Mouse (Mus musculus) cerebellum, postnatal 25 days (tissue): Measurements from ENCODE around the gene Gucy1b1.

ENCODE experiments used
- DNase-seq, 2 experiments: peaks; one replicate each; pipeline ENCODE4 v3.0.0; 2021; ENCODE audit warnings: mixed read lengths in 2 of 2

Gucy1b1 gene

DNA sequence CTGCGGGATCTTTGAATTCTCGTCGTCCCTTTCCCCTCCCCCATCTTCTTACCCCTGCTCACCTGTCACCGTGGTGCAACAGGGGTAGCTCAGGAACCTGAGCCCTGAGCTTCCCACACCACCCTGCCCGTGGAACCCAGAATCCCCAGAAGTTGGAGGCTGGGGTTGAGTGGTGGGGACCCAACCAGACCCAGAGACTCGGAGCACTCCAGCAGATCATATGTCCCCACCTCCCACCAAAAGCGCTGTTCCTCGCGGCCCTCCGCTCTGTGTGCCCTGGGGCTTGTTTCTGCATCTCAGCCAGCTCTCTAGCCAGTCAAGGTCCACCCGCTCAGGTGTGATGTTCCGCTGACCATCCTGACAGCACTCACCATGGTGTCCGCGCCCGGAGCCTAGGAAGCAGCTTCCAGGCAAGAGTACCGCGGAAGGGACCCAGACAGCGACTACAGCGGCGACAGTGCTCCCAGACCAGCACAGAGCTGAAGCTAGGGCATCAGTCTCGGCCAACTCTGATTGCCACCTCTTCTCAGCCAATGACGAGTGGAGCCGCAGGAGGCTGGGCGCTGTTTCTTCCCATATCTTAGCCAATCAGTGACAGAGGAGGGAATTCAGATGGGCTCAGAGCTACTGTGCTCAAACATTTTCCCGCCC is at the start of gene Gucy1b1:
Gucy1b1 (minus strand) TSS at position 489 of the 651 bp plus-strand sequence.
- DNase-seq = peak; percentile 87 to 89

DNA sequence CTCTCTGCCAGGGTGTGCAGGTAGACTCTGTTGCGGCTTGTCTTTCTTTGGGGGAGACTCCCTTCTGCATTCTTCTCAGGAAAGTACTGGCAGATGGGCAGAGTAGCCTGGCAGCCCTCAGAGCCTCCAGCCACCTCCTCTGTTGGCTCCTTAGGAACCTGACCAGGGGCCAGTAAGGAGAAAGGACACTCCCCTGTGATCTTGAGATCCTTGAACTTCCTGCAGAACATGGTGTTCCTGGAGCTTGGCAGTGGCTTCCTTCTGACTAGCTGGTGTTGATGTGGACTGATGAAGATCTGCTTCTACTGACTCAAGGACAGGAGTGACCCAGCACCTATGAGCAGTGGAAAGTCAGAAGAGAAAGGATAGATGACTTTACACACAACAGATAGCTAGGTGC is 44.4 kb upstream of the Gucy1b1 start:
- DNase-seq = no peak

DNA sequence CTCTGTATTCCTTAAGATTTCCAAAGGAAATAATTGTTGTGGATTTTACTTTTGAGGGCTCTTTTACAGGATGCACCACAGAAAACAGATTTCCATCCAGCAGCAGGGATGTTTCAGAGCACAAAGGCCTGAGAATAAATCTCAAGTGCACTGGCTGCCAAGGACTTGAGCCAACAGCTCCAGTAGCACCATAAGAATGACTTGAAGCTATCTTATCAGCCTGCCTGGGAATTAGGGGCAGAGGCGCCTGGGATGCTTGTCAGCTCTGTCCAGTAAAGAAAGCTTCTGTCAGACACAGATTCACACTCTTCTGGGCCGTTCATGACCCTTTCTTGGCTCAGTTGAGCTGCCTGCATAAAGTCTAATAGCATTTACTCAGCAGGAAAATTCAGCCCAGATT is 38.0 kb upstream of the Gucy1b1 start:
- no peak for DNase-seq

DNA sequence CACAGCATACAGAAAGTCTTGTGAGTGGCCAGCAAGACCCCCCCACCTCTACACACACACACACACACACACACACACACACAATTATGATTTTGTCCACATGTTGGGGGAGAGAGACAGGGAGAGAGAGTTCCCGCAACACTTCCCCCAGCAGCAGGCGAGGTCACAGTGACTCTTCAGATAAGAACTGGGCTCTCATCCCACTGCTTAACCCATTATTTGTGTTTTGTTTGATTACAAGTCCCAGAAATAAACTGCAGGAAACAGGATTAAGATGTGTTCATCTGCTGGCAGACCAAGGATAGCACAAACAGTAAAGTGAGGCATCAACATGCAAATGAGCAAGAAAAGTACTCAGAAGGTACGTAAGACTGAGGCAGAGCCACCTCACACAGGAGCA is 37.5 kb upstream of the Gucy1b1 start:
- DNase-seq = no peak

DNA sequence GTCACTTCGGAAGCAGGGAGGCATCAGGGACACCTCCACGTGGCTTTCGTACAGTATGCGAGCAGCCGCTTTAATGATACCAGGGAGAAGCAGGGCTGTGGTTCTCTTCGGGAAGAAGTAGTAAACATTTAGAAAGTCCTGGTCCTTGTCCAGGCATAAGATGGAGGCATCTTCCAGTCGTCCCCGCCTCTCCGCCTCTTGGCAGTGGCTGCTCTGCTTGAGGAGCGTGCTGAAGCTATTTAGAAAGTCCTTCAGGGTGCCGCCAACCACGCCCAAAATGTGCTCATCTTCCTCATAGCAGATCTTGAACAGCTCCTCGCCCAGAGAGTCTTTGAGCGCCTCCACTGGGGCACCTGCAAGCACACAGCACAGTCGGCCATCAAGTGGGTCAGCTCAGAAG is 34.5 kb upstream of the Gucy1b1 start:
- DNase-seq = no peak

- DNase-seq = no peak
Measured at GRCm38 (mm10) chr3:82104229-82104628, 29.7 kb upstream of the Gucy1b1 start.

- DNase-seq = no peak
Measured at GRCm38 (mm10) chr3:82099127-82099526, 24.6 kb upstream of the Gucy1b1 start.

DNA sequence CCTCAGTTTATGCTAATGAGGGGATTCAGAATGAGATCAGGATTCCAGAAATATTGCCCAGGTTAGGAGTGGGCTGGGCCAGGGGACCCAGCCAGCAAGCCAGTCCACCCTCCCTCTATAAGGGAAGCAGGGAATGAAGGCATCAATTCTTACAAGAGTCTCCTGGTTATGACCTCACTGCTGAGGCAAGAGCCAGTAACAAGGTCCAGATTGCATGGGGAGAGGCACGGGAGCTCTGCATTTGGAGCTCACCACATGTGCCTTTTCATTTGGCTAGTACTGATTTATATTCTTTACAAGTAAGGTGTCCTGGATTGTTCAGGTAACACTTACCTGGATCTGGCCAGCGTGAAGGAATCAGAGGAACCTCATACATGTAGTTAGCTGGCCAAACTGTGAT is 22.3 kb upstream of the Gucy1b1 start:
- no peak for DNase-seq

DNA sequence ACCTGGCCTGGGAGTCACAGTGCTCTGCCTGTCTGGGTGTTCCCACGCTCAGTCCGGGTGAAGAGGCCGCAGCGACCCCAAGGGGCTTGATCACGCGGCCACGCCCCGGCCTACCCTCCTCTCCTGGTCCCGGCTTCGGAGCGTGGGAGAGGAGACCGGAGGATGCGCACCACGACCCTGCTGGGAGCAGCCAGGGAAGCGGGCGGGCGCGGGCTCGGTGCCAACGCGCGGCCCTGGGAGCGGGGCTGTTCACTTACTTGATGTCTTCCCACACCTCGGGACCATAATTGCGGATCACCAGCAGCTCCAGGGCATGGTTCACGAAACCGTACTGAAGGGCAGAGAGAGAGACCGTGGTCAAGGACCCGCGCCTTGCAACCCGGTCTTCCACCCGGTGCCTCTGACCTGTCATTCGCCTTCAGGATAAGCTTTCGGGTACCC is 728 bp downstream of the Gucy1b1 start:
- DNase-seq = peak; percentile 79 to 83

DNA sequence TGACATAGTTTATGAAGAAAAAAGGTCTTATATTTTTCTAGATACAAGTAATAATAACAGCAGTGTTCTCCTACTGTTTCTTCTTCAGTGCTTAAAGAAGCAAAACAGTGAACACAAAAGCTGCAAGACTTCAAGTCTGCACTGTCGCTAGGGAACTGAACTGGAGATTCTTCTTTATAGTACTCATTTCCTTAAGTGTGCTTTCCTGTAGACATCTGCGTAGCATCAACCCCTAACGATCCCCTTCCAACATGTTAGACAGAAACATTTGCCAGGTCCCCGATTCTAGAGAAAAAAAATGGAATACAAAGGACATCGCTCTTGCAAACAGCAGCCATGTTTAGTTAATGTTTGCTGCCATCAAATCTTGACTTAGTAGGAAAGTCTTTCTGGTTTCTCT is 6.7 kb downstream of the Gucy1b1 start:
- no peak for DNase-seq

DNA sequence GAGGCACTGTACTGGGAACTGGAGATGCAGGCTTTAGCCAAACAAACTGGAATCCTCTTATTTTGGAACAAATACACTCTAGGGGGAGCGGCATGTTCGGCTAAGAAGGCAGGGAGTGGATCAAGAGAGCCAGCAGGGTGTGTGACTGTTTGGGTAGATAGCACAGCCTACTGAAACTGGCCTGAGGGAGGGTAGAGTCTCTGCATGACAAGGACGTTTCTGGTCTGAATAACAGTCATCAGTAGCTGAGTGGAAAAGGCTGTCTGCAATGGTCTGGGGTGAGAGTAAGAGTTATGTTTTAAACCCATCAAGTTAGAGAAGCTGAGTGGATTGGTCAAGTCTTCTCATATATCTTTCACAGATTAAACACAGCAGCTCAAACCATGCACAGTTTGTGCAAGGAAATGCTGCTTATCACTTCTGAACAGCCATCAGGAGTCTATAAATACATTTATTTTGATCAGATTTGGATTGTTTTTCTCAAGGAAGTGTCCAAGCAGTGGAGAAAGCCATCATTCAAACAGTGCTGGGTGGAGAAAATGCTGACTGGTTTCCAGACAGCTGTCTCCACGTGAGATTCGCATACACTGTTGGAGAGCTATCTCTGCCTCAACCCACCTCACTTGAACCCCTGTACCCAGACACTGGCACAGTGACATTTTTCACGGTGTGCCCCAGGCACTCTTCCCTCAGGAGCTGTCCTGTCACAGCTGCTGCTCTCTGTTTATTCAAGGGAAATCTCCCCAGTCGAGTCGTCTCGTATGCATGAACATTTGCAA is 12.9 kb downstream of the Gucy1b1 start:
- no peak for DNase-seq

DNA sequence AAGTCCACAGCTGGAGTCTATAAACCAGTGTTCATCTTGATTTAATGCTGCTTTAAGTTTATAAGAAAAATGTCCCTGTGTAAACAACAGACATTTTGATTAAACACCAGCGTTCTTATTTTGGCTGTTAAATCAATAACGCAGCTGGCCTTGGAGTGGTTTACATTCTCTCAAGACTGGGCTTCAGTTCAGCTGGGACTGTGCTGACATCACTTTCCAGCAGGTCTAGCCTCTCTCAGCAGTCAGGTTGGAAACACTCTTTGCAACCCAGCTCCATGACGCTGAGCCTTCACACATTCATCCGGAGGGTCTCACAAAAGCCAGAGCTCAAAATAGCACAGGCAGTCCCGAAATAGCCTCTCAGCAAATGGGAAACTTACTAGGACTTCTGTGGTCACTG is 17.3 kb downstream of the Gucy1b1 start:
- no peak for DNase-seq

- no peak for DNase-seq
Measured at GRCm38 (mm10) chr3:82054283-82054974, 20.1 kb downstream of the Gucy1b1 start.

DNA sequence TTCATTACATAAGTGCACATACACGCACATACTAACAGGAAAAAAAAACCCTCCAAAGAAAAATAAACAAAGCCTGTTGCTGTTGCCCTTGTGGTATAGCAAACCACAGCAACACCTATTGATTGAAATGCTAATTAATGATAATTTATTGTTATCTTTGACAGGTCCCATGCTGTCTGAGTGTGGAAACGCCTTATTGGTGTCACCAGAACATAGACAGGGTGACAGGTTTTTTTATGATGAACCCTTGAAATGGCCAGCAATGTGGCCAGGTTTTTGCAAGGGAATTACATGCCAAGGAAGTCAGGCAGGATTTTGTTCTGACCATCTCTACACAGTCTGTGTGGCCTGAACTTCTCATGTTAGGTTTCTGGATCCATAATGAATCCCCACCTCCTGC is 22.5 kb downstream of the Gucy1b1 start:
- no peak for DNase-seq

GRCm38 (mm10) chr3:82051468-82051867 is 23.0 kb downstream of the Gucy1b1 start:
- no peak for DNase-seq

DNA sequence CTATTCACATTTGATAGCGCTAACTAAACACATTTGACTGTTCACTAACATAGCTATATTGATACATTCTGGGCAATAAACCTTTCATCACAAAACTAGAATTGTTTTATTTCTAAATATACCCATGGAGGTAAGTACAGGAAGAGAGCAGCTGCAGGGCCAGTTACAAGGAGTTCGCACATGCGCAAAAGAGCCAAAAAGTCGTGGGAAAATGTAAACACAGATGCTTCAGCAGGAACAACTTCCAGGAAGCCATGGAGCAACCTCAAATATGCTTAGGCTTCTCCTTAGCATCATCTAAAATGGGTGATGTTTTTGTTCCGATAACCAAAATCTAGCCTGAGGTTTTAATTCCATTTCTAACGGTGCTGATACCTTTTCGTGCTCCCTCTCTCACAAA is 25.8 kb downstream of the Gucy1b1 start:
- no peak for DNase-seq

GRCm38 (mm10) chr3:82048078-82048477 is 26.4 kb downstream of the Gucy1b1 start:
- no peak for DNase-seq

- DNase-seq = peak; percentile 60 to 77
Measured at GRCm38 (mm10) chr3:82047100-82047753, 27.3 kb downstream of the Gucy1b1 start.

DNA sequence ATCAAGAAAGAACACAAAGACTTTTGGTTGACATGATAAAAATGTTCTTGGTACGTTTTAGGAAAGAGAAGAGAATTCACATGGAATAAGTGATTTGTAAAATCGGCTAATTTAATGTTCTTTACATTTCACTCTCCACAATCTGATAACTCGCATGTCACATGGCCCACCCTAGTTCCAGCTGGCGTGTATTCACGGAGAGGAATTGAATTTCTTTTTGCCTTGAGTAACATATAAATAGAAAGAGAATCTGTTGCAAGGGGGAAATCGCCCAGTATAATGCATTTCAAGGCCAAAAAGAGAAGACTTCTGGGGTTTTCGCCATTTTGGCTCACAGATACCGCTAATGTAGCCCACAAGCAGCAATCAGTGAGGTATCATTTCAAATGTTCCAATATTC is 28.4 kb downstream of the Gucy1b1 start:
- DNase-seq = no peak

- no peak for DNase-seq
Measured at GRCm38 (mm10) chr3:82044902-82045301, 29.6 kb downstream of the Gucy1b1 start.

GRCm38 (mm10) chr3:82043676-82044075 is 30.8 kb downstream of the Gucy1b1 start:
- no peak for DNase-seq

DNA sequence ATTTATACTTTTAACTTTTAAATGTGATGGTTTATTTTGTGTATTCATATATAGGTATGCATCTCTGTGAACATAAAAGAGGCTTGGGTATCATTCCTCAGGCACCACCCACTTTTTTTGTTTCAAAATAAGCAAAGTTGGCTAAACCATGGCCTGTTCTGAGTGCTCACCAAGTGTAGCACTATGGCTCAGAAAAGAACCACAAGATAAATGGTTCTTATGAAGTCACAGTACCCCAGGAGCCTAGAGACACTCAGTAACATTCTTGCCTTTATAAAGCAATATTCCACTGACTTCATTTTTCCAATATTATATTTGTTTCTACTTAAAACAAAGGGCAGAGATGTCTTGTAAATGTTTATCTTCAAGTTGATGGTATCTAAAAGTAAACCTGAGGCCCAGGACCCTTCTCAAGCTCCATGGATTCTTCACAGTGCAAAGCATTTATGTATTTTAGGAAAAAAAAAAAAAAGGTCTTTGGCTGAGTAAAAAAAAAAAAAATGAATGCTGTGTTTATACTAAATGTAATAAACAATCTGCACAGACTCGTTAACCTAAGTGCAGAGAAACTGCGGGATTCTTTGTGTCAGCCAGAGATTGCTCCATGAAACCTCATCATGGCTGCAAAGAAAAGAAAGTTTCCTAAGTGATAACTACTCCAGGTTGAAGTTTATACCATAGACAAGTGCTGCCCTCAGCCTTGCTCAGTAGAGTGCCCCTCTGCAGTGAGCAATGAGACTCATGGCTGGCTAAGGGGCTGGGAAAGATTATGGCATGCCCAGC is 38.0 kb downstream of the Gucy1b1 start:
- DNase-seq = no peak
